Mouse (Mus musculus): ENCODE results near the gene Gm42417.

DNA sequence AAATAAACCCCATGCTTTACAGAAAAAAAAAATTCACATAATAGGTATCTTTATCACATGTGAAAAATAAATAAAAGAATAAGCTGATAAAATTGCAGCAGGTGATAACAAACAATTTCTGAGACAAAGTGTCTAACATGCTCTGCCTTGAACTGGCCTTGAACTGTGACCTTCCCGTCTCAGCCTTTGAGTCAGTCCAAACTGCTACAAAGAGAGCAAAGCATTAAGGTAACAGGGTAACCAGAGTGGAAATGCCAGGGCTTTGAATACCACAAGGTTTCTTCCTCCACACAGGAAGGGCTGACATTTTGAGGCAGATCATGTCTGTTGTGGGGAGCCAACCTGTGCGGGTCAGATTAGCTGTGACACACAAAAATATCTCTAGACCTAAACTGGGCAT is 6.2 kb upstream of the Gm42417 start:
- TF ChIP-seq CTCF (IDR thresholded peaks at IDR 0.05; ENCODE audit: borderline replicate concordance, control insufficient read depth, extremely low read depth, insufficient read depth, low read length, poor library complexity) (no peak), POLR2A (IDR thresholded peaks at IDR 0.05; ENCODE audit: control insufficient read depth, extremely low read depth, insufficient read depth, low read length, poor library complexity) (no peak)
